Mouse (Mus musculus) intestine, postnatal 0 days (tissue): ENCODE results near the gene Sgo1. TPM values are rescaled to one million over a fixed set of nuclear protein-coding genes. Genes with fewer than 3 reads are reported as not detected.
A peak's percentile ranks its signal among the peaks of the same experiment; 100 is the strongest.
"Not testable (repeated sequence)": the region's sequence is repeated elsewhere in the genome, so short reads cannot be mapped to it uniquely, and the experiment has no call there.

Experiments used
- ATAC-seq: fragments of 200-750 bp; cut with Nextera tagmentation; 2 replicates; pipeline ENCODE4 v1.8.0; 2017; ENCODE audit warnings: mild to moderate bottlenecking, moderate TSS enrichment, moderate library complexity
- H3K27ac ChIP-seq: fragments of 300-500 bp; sonication (generic); 2 replicates; pipeline ENCODE4 v1.5.1; 2014; ENCODE audit warnings: mild to moderate bottlenecking, low read depth, low read length, moderate library complexity
- H3K27me3 ChIP-seq: fragments of 300-500 bp; sonication (generic); replicated peaks from 2 replicates; pipeline ENCODE4 v1.6.1; 2014; ENCODE audit warnings: low read length, mixed read lengths; ENCODE audit not compliant: control insufficient read depth, insufficient read depth
- H3K36me3 ChIP-seq: fragments of 300-500 bp; sonication (generic); 2 replicates; pipeline ENCODE4 v1.6.1; 2014; ENCODE audit warnings: mild to moderate bottlenecking, moderate library complexity; ENCODE audit not compliant: control insufficient read depth, insufficient read depth
- H3K4me1 ChIP-seq: fragments of 300-500 bp; sonication (generic); replicated peaks from 2 replicates; pipeline ENCODE4 v1.6.1; 2014; ENCODE audit warnings: antibody characterized with exemption, low read length, mixed read lengths; ENCODE audit not compliant: control insufficient read depth, insufficient read depth
- H3K4me2 ChIP-seq: fragments of 300-500 bp; sonication (generic); replicated peaks from 2 replicates; pipeline ENCODE4 v1.6.1; 2014; ENCODE audit warnings: low read depth, mild to moderate bottlenecking, moderate library complexity
- H3K4me3 ChIP-seq: fragments of 300-500 bp; sonication (generic); 2 replicates; pipeline ENCODE4 v1.5.1; 2014; ENCODE audit warnings: low read depth, low read length
- H3K9ac ChIP-seq: fragments of 300-500 bp; sonication (generic); 2 replicates; pipeline ENCODE4 v1.6.1; 2014; ENCODE audit warnings: mild to moderate bottlenecking, low read depth, low read length
- H3K9me3 ChIP-seq: fragments of 300-500 bp; sonication (generic); 2 replicates; pipeline ENCODE4 v1.6.1; 2016; ENCODE audit warnings: mixed run types; ENCODE audit not compliant: control insufficient read depth
- CTCF ChIP-seq: sonication (generic); IDR thresholded peaks from 2 replicates; pipeline ENCODE4 v1.5.1; 2016; ENCODE audit warnings: low read depth, mild to moderate bottlenecking, control low read depth, antibody characterized with exemption, moderate library complexity
- WGBS: fragments of 180-500 bp; shearing (Covaris S2); extraction: QIAGEN DNeasy Blood & Tissue Kit; methylation state at CpG from one replicate; pipeline ENCODE4 v1.1.7; 2014; 5-methylcytosine and 5-hydroxymethylcytosine counted together
- polyA plus RNA-seq: library from polyadenylated mRNA; unstranded; fragments of >200 nt; fragmentation: Nextera tagmentation; extraction: Ambion mirVana; gene quantifications from 2 replicates; pipeline ENCODE4 v1.2.1, GENCODE M21; 2015

Sgo1 gene
- 11.8 and 13.0 TPM in 2 replicates for polyA plus RNA-seq

DNA sequence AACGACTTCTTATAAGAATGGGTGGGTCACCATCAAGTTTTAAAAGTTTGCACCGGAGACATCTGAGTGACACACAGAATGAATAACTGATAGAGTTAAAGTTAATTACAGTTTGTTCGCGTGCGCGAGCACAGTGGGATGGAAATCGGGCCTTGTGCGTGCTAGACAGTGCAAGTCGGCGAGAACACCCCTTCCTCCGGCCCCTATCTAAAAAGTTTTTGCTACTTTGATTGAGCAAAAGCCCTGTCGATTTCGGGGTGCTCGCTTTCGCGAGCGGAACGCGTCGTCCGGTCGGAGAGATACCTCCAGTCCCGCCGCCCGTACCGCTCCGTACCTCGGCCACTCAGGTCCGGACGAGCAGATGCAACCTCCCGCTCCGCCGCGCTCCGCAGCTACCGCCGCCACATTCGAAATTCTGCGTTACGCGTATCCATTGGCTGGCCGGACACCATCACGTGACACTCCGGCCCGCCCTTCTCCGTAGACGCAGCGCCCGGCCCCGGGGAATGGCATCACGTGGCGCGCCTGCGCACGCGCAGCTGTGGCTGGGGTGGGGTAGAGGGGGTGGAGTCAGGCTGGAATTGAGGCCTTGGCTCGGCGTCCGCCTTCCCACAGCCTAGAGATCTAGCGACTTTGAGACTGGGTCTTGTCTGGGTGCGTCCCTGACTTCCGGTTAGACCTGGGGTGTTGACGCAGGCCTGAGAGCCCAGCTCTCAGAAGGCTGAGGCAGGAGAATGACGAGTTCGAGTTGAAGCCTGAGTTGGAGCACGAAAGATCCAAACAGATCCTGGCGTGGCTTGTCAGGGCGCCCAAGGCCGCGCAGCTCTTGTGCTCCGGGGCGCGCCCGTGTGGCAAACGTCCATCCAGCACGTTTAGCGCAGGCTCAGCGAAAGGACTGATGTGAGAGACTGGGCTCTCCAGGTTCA lies at the start of gene Sgo1:
Gene Sgo1, minus strand, starts transcription at position 457 of the 926 bp plus-strand sequence.
- Histone ChIP-seq H3K4me2 (peak within 1 kb of the TSS; percentile 75), H3K4me3 (peak within 1 kb of the TSS; percentile 61), H3K9ac (peak within 1 kb of the TSS; percentile 71), H3K36me3 (peaks cover 7% of the 10 kb centered on the region; the same call in 1 of the 2 replicates), H3K27me3 (no peaks in the 10 kb centered on the region), H3K9me3 (no peaks in the 10 kb centered on the region), H3K4me1 (peaks cover 4% of the 10 kb centered on the region; the same call in 1 of the 2 replicates), H3K27ac (peak within 1 kb of the TSS; percentile 98)
- peak; percentile 99 for ATAC-seq
- WGBS: under 1% methylated on average over 78 of the region's 78 CpGs
- peak; percentile 79 for TF ChIP-seq CTCF

DNA sequence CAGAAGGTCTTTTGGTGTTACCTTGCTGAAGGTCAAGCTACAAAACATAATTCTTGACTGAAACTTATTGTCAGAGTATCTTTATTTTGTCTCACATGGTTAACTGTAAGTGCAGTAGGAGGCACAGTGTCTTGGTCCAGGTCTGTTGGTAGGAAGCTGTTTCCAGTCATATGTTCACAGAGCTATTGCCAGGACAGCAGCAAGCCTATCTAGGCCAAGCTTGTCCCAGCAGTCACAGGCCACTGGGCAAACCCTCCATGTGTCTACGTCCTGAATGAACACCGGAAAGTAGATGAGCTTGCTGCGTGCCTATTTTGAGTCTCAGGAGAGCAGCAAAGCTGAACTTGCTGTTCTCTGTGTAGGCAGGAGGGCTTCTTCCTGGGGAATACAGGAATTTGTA lies 29.8 kb upstream of the Sgo1 start:
- not testable (repeated sequence) for H3K4me2 ChIP-seq, H3K9me3 ChIP-seq, H3K27me3 ChIP-seq, H3K4me1 ChIP-seq, H3K36me3 ChIP-seq, H3K27ac ChIP-seq, H3K4me3 ChIP-seq, H3K9ac ChIP-seq, ATAC-seq
- 82% methylated on average over 3 of the region's 3 CpGs for WGBS

DNA sequence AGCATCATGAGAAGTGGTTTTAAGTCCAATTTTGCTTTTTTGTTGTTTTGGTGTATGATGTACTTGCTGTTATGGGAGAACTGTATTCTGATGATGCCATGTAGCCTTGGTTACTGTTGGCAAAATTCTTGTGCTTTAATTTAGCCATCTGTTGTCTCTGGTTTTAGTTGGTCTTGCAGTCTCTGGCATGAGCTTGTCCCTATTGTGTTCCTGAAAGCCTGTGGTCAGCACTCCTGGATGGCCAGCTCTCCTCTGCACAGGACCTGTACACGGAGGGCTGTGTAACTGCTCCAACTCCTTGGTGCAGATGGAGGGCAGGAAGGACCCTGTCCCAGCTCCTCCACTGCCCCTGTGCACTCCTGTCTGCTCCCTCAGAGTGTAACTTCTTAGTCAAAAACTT lies 29.3 kb upstream of the Sgo1 start:
- Histone ChIP-seq H3K9me3 (no peaks in the 10 kb centered on the region), H3K4me1 (no peaks in the 10 kb centered on the region), H3K27me3 (no peaks in the 10 kb centered on the region), H3K36me3 (no peaks in the 10 kb centered on the region), H3K9ac (no peak overlapping the region), H3K4me2 (no peak overlapping the region), H3K27ac (no peak overlapping the region), H3K4me3 (no peak overlapping the region)
- no peak for TF ChIP-seq CTCF
- no peak for ATAC-seq
- WGBS: 83% methylated on average over 1 of the region's 1 CpGs

DNA sequence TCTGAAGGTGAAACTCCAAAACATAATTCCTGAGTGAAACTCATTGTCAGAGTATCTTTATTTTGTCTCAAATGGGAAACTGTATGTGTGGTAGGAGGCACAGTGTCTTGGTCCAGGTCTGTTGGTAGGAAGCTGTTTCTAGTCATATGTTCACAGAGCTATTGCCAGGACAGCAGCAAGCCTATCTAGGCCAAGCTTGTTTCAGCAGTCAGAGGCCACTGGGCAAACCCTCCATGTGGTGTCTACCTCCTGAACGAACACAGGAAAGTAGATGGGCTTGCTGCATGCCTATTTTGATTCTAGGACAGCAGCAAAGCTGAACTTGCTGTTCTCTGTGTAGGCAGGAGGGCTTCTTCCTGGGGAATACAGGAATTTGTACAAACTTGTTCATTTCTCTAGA lies 26.0 kb upstream of the Sgo1 start:
- 71% methylated on average over 1 of the region's 1 CpGs for WGBS
- not testable (repeated sequence) for H3K4me3 ChIP-seq, H3K4me2 ChIP-seq, H3K36me3 ChIP-seq, H3K9ac ChIP-seq, H3K27me3 ChIP-seq, ATAC-seq, H3K9me3 ChIP-seq, H3K27ac ChIP-seq, H3K4me1 ChIP-seq

DNA sequence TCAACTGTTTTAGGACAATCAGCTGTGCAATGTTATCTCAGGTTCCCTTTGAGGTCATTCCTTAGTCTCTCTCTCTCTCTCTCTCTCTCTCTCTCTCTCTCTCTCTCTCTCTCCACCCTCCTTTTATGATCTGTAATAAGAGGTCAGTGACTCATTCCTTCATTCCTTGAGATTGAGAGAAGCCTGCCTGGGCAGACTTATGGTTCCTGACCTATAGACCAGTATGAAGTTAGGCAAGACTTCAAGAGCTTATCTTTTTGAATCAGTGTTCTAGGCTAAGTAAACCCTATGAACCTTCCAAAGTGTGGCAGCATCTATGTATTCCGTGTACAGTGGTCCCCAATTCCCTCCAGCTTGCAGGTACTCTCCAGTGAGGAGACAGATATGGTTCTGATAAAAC lies 25.3 kb upstream of the Sgo1 start:
- Histone ChIP-seq H3K9ac (no peak overlapping the region), H3K4me1 (no peaks in the 10 kb centered on the region), H3K27me3 (no peaks in the 10 kb centered on the region), H3K4me3 (no peak overlapping the region), H3K27ac (no peak overlapping the region), H3K4me2 (no peak overlapping the region), H3K36me3 (no peaks in the 10 kb centered on the region), H3K9me3 (no peaks in the 10 kb centered on the region)
- WGBS: 39% methylated on average over 1 of the region's 1 CpGs
- ATAC-seq: peak; percentile 60
- no peak for TF ChIP-seq CTCF

DNA sequence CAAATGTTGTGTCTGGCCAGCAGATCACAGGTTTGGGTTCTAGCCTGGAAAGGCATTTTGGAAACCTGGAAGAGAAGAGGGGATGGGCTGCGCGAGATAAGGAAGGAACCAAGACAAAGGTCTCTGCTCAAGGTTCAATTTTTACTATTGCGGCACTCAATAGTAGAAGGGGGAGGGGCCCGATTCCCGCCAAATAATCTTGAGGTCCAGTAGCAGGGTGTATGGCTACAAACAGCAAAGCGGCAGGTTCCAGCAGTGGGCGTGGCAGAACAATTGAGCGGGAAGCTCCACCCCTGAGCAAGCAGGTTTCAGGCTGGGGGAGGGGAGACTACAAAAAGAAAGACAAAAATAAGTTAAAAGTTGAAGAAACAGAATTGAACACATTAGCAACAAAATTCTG lies 8.4 kb upstream of the Sgo1 start:
- not testable (repeated sequence) for ATAC-seq, H3K9me3 ChIP-seq, H3K27me3 ChIP-seq, H3K4me3 ChIP-seq, H3K27ac ChIP-seq, H3K36me3 ChIP-seq, H3K4me1 ChIP-seq, H3K9ac ChIP-seq, H3K4me2 ChIP-seq
- WGBS: 88% methylated on average over 8 of the region's 8 CpGs
